Mouse (Mus musculus) Muller cell, postnatal 12 days (primary cell): ENCODE results near the gene Ppp6r3.
"Not testable (repeated sequence)": the region's sequence is repeated elsewhere in the genome, so short reads cannot be mapped to it uniquely, and the experiment has no call there.

Experiments used
- DNase-seq: peaks from one replicate; pipeline ENCODE4 v3.0.0-alpha.2; 2015; ENCODE audit errors: inconsistent ontology term

The Ppp6r3 gene

GRCm38 (mm10) chr19:3575632-3576384 lies at the start of gene Ppp6r3:
Gene Ppp6r3, minus strand, starts transcription at chr19:3575749.
- DNase-seq, result peak; percentile 99

- DNase-seq, result no peak
These were observed 49.6 kb upstream of the Ppp6r3 start for GRCm38 (mm10) chr19:3625111-3625510.

- peak; percentile 79 for DNase-seq
These were observed 48.3 kb upstream of the Ppp6r3 start for GRCm38 (mm10) chr19:3623824-3624223.

- DNase-seq, result no peak
These were observed 47.7 kb upstream of the Ppp6r3 start for GRCm38 (mm10) chr19:3623294-3623693.

- no peak for DNase-seq
These were observed 45.3 kb upstream of the Ppp6r3 start for GRCm38 (mm10) chr19:3620871-3621270.

- DNase-seq, result no peak
These were observed 43.8 kb upstream of the Ppp6r3 start for GRCm38 (mm10) chr19:3619359-3619758.

- no peak for DNase-seq
These were observed 38.4 kb upstream of the Ppp6r3 start for GRCm38 (mm10) chr19:3613991-3614390.

GRCm38 (mm10) chr19:3612534-3613273 lies 37.2 kb upstream of the Ppp6r3 start:
- DNase-seq, result no peak

GRCm38 (mm10) chr19:3611730-3612129 lies 36.2 kb upstream of the Ppp6r3 start:
- DNase-seq, result no peak

- DNase-seq, result peak; percentile 40
These were observed 35.3 kb upstream of the Ppp6r3 start for GRCm38 (mm10) chr19:3610886-3611285.

GRCm38 (mm10) chr19:3609826-3610225 lies 34.3 kb upstream of the Ppp6r3 start:
- no peak for DNase-seq

GRCm38 (mm10) chr19:3594316-3594715 lies 18.8 kb upstream of the Ppp6r3 start:
- DNase-seq, result no peak

- DNase-seq, result no peak
These were observed 18.0 kb upstream of the Ppp6r3 start for GRCm38 (mm10) chr19:3593379-3594055.

GRCm38 (mm10) chr19:3589968-3590367 lies 14.4 kb upstream of the Ppp6r3 start:
- DNase-seq, result no peak

- DNase-seq, result no peak
These were observed 14.0 kb upstream of the Ppp6r3 start for GRCm38 (mm10) chr19:3589547-3589946.

GRCm38 (mm10) chr19:3587729-3588128 lies 12.2 kb upstream of the Ppp6r3 start:
- not testable (repeated sequence) for DNase-seq

- no peak for DNase-seq
These were observed 11.0 kb upstream of the Ppp6r3 start for GRCm38 (mm10) chr19:3586540-3586939.

- no peak for DNase-seq
These were observed 10.5 kb upstream of the Ppp6r3 start for GRCm38 (mm10) chr19:3586026-3586425.

- DNase-seq, result peak; percentile 23
These were observed 5.8 kb upstream of the Ppp6r3 start for GRCm38 (mm10) chr19:3581326-3581725.

GRCm38 (mm10) chr19:3577911-3578290 lies 2.4 kb upstream of the Ppp6r3 start:
- DNase-seq, result no peak

- DNase-seq, result no peak
These were observed 1.8 kb upstream of the Ppp6r3 start for GRCm38 (mm10) chr19:3577265-3577910.
